ENCODE assay signal across 13 mouse cellular contexts in the genomic region with DNA sequence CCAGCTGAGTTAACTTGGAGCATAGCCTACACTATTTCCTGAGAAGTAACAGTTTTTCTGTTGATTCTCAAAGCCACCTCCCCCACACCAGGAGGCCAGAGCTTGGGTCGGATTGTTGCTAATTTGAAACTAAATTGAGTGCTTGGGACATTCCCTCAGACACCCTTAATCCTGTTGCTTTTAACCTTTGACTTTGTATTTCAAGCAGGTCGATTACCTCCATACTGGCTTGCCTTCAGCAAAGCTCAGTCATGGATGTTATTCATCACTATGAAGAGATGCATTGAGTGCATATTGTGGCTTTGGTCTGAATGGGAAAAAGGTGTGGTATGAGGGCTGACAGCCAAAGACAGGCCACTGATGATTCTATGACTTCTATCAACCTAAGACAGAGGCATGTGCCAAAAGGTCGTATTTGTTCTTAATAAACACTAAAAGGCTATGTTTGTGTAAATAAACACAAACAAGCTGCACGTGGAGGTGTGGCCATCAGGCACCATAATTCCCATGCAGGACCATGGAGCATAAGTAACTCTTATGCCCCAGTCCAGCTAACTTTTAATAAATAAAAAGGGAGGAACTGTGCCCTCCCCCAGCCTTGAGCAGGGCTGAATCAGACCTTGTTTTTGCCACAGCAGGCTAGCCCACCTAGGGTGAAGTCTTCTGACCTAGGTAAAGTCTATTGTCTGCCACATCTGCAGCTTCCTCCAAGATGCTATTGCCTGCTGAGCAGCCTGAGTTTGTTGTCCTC.
"Had no signal": no experiment of that assay in that cellular context is flagged by ENCODE, and none has a peak within 500 bp of the region (broad histone marks: within the 10 kb centered on the region; RNA-seq: fewer than 3 reads in every experiment).

No protein-coding gene starts in this region.

- DNase-seq: kidney, postnatal 10 days; lung, adult 18-20 months; lung, postnatal 36 days; midbrain, embryonic 14.5 days; right cerebral cortex, adult 18-20 months; thymus, adult 2 months; thymus, postnatal 25 days had no signal

- H3K36me3 ChIP-seq: limb, embryonic 13.5 days; neural tube, embryonic 15.5 days; stomach, embryonic 15.5 days had no signal

- H3K27me3 ChIP-seq: limb, embryonic 13.5 days; neural tube, embryonic 15.5 days; stomach, embryonic 15.5 days had no signal

- H3K4me2 ChIP-seq: limb, embryonic 13.5 days; neural tube, embryonic 15.5 days; stomach, embryonic 15.5 days had no signal

- H3K27ac ChIP-seq: left cerebral cortex, adult 2 months; limb, embryonic 13.5 days; liver, embryonic 14.5 days; neural tube, embryonic 15.5 days; stomach, embryonic 15.5 days had no signal

- H3K4me3 ChIP-seq: left cerebral cortex, adult 2 months; limb, embryonic 13.5 days; myocyte; neural tube, embryonic 15.5 days; stomach, embryonic 15.5 days had no signal

- H3K4me1 ChIP-seq: stomach, embryonic 15.5 days had no signal

- H3K9me3 ChIP-seq: limb, embryonic 13.5 days; neural tube, embryonic 15.5 days; stomach, embryonic 15.5 days had no signal

- H3K9ac ChIP-seq: limb, embryonic 13.5 days; liver, embryonic 14.5 days; neural tube, embryonic 15.5 days; stomach, embryonic 15.5 days had no signal
